Mouse (Mus musculus): ENCODE data around the gene Rara. TPM values are rescaled to one million over a fixed set of nuclear protein-coding genes. Genes with fewer than 3 reads are reported as not detected.

The Rara gene
- polyA plus RNA-seq, 1 experiment from 2014 or later, result 43.7 TPM

Other genes with a start within 250 kb of the Rara start
- 284 and 303 TPM in 2 replicates for gene Psmd3, start 245.3 kb upstream of the Rara start, polyA plus RNA-seq (2016; fragmentation: Nextera tagmentation; extraction: Ambion mirVana)
- not detected in 2 replicates for gene Csf3, start 226.6 kb upstream of the Rara start, polyA plus RNA-seq (2016; fragmentation: Nextera tagmentation; extraction: Ambion mirVana)
- gene Med24, start 198.4 kb upstream of the Rara start, polyA plus RNA-seq (2016; fragmentation: Nextera tagmentation; extraction: Ambion mirVana), result 77.3 and 82.6 TPM in 2 replicates
- gene Thra, start 187.2 kb upstream of the Rara start, polyA plus RNA-seq (2016; fragmentation: Nextera tagmentation; extraction: Ambion mirVana), result 6.3 and 11.6 TPM in 2 replicates
- 1.2 and 1.5 TPM in 2 replicates for gene Nr1d1, start 152.5 kb upstream of the Rara start, polyA plus RNA-seq (2016; fragmentation: Nextera tagmentation; extraction: Ambion mirVana)
- gene Msl1, start 132.3 kb upstream of the Rara start, polyA plus RNA-seq (2016; fragmentation: Nextera tagmentation; extraction: Ambion mirVana), result 22.8 and 25.0 TPM in 2 replicates
- 46.7 and 51.9 TPM in 2 replicates for gene Casc3, start 122.9 kb upstream of the Rara start, polyA plus RNA-seq (2016; fragmentation: Nextera tagmentation; extraction: Ambion mirVana)
- gene Rapgefl1, start 91.0 kb upstream of the Rara start, polyA plus RNA-seq (2016; fragmentation: Nextera tagmentation; extraction: Ambion mirVana), result 1.4 and 1.9 TPM in 2 replicates
- gene Wipf2, start 64.2 kb upstream of the Rara start, polyA plus RNA-seq (2016; fragmentation: Nextera tagmentation; extraction: Ambion mirVana), result 5.4 and 6.2 TPM in 2 replicates
- 69.9 and 79.5 TPM in 2 replicates for gene Cdc6, start 20.0 kb upstream of the Rara start, polyA plus RNA-seq (2016; fragmentation: Nextera tagmentation; extraction: Ambion mirVana)
- gene Gjd3, start 55.2 kb downstream of the Rara start, polyA plus RNA-seq (2016; fragmentation: Nextera tagmentation; extraction: Ambion mirVana), result 0.24 and 0.29 TPM in 2 replicates
- 291 and 354 TPM in 2 replicates for gene Top2a, start 96.4 kb downstream of the Rara start, polyA plus RNA-seq (2016; fragmentation: Nextera tagmentation; extraction: Ambion mirVana)
- 899 and 1,008 TPM in 2 replicates for gene Igfbp4, start 113.4 kb downstream of the Rara start, polyA plus RNA-seq (2016; fragmentation: Nextera tagmentation; extraction: Ambion mirVana)
- gene Tns4, start 161.5 kb downstream of the Rara start, polyA plus RNA-seq (2016; fragmentation: Nextera tagmentation; extraction: Ambion mirVana), result 0.74 and 1.4 TPM in 2 replicates
- 0.82 and 1.3 TPM in 2 replicates for gene Ccr7, start 227.3 kb downstream of the Rara start, polyA plus RNA-seq (2016; fragmentation: Nextera tagmentation; extraction: Ambion mirVana)

All from limb, embryonic 10.5 days (tissue).